Mouse (Mus musculus): Measurements from ENCODE around the gene Abca1.

Gene Abca1

DNA sequence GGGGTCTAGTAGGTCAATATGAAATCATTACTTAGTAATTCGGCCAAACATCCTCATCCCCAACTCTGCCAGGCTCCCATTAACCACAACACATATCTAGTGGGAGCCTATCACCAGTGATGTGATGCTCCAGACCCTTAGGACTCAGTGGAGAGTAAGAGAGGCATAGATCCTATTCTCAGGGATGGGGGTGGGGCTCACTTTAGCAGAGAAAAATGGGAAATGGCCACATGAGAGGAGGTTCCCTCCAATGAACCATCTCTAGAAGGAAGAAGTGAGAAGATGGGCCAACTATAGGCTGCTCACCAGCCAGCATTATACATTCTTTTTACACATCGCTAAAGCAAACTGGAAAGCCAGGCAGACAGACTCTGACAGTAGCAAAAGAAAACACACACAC is 10.9 kb downstream of the Abca1 start:
- no peak for DNase-seq (ENCODE audit: low spot score)

DNA sequence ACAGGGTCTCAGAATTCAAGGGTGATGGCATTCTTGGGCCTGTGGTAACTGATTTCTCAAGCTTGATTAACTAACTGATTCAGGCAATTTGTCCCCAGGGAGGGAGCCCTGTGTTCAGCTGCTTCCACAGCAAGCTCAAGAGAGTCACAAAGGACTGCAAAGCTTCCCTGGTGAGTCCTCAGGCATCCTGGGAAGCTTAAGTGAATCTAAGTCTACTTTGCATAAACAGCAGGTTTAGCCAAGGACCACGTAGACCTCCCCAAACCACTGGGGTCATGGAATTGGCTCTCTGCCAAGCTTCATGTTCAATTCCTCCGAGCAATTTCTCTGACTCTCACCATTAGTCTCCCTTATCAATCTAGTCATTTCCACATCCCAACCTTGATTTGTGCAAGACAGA is 12.2 kb downstream of the Abca1 start:
- no peak for DNase-seq (ENCODE audit: low spot score)

DNA sequence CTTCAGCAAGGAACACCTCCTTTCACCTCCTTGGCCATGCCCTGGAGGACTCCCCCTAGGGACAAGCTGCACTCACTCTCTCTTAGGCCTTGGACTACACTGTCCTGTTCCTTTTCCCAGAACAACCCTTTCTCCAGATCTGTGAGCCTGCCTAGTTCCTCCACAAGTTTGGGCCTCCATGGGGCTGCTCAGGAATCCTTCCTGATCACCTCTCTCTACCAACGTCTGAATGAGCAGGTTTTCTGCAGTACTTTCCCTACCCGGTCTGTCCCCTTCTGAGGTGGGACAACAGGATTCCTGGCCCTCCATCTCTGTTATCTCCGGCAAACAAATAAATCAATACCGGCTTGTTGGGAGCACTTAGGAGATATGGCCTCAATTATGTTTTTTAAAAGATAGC is 12.6 kb downstream of the Abca1 start:
- DNase-seq (ENCODE audit: low spot score), result no peak

DNA sequence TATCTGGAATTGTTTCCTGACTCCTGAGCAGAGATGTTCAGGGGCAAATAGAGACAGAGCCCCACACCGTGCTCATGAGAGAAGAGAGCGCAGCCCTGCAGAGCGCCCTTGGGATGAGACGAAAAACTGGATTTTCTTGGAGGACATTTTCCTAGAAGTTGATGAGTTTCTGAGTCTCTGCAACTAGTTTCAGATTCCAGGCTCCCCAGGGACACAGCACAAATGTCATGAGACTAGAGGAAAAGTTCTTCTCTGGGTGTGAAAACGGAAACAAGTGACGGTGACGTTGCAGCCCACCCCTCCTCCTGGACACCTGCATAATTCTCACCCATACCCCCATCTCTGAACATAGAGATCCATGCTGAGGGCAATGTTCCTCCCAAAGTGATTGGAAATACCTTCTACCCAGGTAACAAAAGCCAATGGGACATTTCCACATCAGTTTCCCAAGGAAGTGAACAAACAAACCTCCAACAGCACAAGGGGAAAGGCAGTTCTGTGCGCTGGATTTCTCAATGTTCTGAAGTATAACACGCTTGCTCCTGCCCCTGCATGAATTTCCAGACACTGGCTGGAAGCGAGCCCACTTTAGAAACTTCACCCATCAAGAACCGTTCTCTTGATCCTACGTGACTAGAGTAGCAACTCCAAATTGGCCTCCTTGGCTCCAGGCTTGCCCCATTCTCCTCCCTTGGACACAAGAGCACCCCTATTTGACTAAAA is 13.3 kb downstream of the Abca1 start:
- DNase-seq (ENCODE audit: low spot score), result no peak

DNA sequence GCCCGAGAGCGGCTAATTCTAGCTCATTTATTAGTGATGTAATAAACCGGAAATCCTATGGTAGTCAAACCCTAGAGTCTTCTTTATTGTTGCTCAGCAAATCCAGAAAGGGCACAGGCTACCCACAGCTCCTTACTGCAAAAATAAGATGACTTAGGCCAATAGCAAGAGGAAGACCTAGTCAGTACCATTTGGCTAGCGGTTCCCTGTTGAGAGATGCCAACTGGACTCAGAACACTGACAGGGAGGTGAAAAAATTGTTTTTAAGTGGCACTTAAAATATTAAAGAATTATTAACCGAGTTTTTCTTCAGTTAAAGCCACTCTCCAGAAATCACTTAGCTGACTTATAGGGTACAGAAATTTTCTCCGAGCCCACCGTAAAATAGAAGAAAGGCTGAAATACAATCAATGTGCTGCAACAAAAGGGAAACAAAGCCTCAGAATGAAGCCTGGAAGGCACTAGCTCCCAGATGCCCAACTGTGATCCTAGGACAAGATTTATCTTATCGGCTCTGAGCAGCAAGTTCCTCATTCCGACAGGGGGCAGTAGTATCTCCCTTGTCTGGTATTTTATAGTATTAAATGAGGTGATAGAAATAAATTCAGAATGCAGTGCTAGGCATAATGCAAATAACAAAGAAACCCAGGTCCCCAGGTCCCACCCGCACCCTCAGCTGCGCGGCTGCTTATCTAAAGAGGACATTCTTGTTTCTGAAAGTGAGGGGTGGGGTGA is 14.1 kb downstream of the Abca1 start:
- no peak for DNase-seq (ENCODE audit: low spot score)

DNA sequence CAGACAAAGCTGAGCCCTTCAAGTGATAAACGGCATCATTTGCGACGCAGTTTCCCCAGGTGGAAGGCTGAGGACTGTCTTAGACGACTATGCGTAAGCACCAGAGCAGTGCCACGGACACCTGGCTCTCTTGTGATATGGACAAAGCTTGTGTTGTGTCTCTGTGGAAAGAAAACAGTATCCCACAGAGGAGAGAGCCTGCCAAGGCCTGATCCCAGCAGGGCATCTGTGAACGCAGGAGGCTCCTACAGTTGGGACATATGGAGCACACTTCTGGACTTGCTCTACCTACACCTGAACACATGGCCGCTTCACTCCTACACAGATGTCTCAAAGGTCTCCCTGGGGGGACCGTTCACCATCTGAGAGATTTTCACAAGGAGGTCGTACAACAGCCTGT is 15.1 kb downstream of the Abca1 start:
- DNase-seq (ENCODE audit: low spot score), result no peak

DNA sequence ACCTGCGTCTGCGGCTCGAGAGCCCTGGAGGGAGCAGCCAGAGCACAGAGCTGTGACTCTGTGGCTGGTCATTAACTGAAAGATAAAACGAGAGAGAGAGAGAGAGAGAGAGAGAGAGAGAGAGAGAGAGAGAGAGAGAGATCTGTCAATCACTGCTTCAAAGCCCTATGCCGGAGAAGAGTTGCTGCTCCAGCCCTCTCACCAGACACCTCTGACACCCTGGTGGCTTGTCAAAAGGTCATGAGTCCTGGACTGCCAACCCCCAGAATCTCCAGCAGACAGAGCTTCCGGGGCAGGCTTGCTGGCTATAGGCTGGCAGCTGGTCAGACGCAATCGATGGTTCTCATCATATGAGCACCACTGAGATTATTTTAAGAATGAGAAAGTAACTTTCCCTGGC is 15.7 kb downstream of the Abca1 start:
- DNase-seq (ENCODE audit: low spot score), result no peak

DNA sequence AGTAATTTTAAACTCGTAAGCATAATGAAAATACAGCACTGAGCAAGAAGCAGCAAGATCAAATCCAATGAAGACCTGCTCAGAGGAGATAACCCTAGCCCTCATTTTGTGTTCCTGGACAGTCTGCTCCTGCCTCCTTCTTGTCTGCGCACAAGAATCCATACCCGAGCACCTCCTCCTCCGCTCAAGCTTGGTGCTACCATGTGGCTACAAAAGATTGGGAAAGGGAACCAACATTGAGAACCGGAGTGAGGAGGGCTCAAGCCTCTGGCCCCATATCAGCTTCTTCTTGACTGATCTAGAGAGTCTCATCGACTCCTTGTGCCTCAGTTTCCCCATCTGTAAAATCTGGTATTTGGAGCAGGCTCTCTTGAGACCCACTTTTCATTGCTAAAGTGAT is 19.0 kb downstream of the Abca1 start:
- DNase-seq (ENCODE audit: low spot score), result no peak

DNA sequence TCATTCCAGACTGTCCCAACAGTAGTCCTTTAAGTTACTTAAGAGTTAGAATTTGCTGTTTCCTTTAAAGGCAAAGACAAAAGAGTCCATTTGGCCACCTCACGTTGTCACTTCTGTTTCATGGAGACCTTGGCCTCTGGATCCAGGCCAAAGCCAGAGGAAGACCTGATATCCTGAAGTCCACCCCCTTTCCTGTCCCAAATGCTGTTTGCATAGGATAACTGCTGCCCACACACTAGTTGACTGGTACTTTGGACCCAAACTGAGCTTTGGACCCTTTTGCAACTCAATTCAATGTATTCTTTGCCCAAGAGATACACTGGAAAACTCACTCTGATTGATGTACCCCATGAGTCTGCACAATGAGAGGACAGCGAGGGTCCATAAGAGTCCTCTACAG is 20.2 kb downstream of the Abca1 start:
- DNase-seq (ENCODE audit: low spot score), result no peak

DNA sequence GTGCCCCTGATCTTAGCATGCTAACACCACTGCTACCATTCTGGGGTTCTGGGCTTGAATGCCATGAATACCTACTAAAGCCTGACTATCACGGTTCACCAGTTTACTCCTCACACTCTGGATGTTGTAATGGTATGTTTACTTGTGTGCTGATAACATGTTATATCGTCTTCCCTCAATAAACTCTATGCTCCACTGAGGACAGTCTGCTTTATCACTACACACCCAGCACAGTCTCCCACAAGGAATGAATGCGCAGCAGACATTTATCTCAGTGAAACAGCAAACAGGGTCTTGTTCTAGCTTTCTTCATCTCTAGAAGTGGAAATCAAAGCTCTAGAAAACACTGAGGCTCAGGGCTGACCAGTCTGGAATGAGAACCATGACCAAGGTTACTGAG is 20.7 kb downstream of the Abca1 start:
- no peak for DNase-seq (ENCODE audit: low spot score)

DNA sequence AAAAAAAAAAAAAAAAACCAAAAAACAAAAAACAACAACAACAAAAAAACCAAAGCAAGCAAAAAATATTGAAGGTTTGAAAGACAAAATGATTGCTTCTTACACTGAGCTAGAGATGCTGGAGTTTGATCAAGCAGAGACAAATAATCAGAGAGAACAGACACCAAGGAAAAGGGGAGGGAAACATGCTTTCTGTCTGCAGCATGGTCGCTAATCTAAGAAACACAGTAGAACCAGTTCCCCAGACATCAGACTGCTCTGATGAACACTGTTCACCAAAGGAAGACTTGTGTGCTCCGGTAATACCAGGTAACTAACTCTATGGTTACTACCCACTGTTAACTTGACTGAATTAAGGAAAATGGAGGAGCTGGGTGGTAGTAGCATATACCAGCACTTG is 22.6 kb downstream of the Abca1 start:
- no peak for DNase-seq (ENCODE audit: low spot score)

DNA sequence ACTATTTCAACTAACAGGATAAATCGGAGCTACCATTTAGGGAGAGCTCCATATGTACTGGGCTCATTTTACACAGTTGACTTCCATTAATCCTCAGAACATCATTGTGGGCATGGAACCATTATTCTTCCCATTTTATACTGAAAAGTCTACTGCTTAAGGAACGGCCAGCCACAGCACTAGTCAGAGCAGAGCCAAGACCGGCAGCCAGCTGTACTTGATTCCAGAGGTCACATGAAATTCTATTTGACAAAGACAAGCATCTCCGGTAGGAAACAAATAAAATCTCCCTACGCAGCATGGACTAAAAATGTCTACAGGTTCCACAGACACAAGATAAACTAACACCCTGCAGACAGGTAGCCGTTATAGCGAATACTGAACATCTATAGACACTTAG is 24.9 kb downstream of the Abca1 start:
- DNase-seq (ENCODE audit: low spot score), result no peak

DNA sequence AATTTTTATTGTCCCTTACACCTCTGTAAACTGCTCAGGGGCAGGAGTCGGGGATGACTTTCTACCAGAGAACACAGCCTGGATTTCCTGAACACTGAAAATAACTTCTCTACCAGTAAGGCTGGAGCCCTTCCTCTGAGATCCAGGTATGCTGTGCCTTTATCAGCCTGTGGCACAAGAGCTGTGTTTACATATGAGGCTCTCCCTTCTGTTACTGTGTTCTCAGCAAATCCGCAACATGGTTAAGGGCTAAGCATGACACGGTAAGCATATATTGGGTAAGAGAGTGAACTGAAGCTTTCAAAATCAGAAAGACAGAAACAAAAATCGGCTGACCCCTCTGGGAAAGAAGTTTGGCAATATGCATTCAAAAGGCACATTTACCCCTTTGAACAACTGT is 25.7 kb downstream of the Abca1 start:
- no peak for DNase-seq (ENCODE audit: low spot score)

DNA sequence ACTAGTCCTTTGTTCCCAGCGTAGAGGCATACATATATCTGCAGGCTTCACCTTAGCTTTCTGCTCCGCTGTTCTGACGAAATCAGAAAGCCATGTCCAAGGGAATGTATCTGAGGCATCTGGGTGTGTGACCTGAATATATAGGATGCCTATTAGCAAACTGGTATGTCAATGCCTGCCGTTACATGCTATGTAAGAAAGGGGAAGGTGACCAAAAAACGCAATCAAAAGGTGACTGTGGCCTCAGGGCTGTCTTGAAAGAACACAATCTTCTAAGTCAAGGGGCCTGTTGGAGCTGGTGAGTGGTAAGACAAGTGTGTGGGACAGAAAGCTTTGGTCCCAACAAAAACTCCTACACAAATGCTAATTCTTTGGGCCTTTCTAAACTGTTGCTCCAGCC is 28.2 kb downstream of the Abca1 start:
- no peak for DNase-seq (ENCODE audit: low spot score)

DNA sequence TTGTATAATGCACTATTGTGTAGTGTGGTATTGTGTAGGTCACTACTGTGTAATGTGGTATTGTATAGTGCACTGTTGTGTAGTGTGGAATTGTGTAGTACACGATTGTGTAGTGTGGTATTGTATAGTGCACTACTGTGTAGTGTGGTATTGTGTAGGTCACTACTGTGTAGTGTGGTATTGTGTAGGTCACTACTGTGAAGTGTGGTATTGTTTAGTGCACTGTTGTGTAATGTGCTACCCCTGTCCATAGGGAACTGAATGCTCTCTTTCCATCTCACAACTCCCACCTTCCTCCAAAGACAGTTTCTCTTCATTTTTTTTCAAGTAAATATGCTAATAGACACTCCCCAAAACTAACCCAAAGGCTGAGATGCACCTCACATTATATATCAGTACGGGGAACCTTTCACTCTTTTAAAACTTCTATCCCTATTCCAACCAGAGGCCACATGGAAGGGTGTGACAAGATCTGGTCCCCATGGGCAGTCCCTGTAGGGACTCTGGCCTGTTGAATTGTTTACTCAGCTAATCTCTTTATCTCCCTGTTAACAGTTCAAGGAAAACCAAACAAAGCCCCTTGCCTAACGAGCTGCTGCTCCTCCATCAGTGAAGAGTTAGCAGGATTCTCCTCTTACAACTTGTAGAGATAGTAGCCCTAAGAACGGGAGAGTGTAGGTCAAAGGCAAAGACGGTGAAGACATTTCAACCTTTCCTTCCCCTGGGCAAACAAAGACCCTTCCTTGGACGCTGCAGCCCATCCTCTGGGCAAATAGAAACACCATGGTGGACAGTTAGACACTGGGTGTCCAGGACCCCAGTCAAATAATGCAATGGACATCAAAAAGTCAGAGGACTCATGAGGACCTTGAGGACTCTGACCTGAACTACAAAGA is 28.8 kb downstream of the Abca1 start:
- no peak for DNase-seq (ENCODE audit: low spot score)

DNA sequence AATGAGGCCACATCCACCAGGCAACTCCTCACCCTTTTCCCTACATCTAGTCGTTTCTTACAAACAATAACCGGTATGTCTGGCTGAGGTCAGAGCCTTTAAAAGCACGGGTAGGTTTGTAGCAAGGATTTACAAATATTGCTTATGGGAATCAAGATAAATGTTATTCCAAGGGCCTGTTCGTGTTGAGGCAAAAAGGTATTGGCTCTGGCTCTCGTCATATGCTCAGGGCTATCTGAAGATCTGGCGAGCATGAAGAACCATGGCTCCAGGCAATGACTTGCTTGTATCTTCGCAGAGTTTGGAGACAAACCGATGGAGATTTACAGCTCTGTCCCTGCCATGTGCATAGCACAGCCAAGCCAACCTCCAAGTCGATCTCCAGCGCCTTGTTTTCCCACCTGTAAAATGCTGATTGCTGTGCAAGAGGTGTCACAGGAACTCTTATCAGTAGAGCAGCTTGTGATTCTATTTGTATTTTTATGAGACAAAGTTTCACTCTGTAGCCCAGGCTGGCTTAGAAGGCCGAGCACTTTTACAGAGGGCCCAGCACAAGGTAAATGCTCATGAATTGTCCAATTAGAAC is 29.9 kb downstream of the Abca1 start:
- DNase-seq (ENCODE audit: low spot score), result no peak

DNA sequence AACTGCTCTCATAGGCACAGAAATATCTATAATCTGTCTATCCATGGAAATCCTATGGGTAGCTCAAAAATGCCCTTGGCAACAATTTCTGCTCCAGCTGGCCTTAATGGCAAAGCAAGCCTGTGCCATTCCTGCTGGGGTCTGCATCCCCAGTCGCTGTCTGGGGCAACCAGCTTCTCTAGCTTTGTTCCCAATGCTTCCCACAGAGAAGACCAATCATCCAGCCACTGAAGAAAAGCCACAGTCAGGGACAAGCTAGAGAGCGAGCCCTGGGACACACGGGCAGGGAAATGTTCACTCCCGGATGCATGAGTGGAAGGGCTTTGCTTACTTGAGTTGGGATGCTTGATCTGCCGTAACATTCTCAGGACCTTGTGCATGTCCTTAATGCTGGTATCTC is 32.4 kb downstream of the Abca1 start:
- no peak for DNase-seq (ENCODE audit: low spot score)

DNA sequence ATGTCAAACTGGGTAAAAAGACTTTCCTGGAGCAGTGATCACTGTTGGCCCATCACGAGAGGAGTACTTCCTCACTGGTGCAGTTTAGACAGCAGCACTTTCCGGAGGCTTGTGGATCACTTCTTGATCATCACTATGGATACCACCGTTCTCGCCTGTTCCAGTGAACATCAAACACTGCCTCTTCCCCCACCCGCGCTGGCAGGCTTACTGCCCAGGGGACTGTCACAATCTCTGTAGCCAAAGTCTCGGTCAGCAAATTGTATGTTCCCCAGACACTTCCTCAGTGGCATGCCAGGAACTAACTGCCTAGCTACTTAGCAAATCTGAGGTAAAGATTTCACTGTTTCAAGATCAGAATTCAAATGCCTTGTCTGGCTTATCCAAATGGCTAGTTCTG is 32.9 kb downstream of the Abca1 start:
- DNase-seq (ENCODE audit: low spot score), result no peak

DNA sequence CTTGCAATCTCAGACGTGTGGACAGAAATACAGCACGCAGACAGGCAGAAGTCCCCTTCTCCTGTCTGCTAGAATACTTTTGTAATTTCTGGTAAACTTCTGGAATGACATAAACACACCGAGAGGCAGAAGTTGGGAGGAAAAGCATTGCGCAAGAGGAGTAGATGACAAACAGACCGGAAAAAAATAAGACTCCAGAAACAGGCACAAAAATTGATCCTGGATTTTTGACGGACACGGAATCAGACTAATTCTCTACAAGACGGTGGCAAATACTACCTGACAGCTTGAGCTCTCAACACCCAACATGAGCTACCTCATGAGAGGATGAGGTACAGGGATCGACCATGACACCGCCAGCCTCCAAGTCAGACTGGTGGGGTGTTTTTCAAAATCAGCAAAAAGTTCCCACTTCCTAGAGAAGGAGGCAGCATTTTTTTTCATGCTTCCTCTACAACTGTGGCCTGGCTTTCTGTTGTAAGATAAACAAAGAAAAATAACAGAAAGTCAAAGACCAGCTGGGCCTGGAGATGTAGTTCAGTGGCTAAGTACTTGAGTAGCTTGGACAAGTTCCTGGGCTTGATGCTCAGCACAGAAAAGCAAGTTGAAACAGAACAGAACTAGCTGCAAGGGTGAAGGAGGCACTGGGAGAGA is 34.7 kb downstream of the Abca1 start:
- no peak for DNase-seq (ENCODE audit: low spot score)

DNA sequence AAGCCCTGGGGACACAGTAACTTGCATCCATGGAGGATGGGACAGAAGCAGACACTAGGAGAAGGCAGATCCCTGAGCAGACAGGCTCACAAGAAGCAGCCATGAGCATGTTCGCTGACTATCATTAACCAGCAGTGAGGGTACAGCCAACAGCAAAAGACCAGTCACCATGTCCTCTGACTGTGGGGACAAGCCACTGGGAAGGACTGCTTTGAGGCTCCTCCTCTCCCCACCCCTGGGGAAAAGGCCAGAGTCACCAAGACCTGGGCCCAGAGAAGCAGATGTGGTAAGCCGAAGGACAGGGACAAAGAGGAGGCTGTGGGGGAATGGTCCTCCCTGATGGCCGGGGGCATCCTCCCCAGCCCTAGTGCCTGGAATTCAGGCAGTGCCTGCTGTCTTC is 37.4 kb downstream of the Abca1 start:
- DNase-seq (ENCODE audit: low spot score), result no peak

DNA sequence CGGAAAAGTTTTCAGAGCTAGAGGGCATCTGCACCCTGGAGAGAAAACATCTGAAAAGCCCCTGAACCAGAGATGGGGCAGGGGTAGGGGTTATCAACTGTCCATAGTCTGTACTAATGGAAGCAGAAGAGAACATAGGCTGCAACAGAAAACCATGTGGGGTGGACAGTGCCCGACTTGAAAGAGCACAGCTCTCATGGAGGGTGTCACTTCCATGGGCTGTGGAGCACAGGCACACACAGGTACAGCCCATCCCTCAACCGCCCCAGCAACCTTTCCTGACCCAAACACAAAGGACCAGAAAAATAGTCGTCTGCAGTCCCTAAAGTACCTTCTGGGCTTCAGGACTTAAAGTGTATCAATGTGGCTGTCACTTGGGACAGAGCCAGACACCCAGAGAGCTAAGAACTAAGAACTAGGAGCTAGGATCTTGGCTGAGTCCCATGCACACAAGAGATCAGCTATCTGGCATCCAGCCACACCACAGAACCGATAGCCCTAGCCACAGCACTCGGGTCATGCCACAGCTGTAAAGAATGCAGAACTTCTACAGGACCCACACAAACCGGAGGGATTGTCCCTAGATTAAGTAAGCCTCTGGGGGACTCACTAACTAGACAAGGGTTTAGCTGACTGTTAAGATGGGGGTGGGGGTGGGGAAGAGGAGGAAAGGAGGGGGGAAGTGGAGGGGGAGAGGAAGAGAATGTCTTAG is 38.0 kb downstream of the Abca1 start:
- DNase-seq (ENCODE audit: low spot score), result no peak
